Mouse (Mus musculus): ENCODE measurements around the gene Hist2h2ac. TPM values are rescaled to one million over a fixed set of nuclear protein-coding genes. Genes with fewer than 3 reads are reported as not detected.
A peak's percentile ranks its signal among the peaks of the same experiment; 100 is the strongest.

Hist2h2ac gene
- total and polyA plus RNA-seq, 3 experiments: 2.6 to 928 (median 45.7) TPM

- Histone ChIP-seq H3K9me3 (replicated peaks) (peaks cover 5% of the 10 kb centered on the region), H3K4me3 (ENCODE audit: low read depth, low read length) (peak overlapping the region; percentile 83; the same call in 1 of the 2 replicates), H3K27me3 (ENCODE audit: insufficient read depth, low read length) (peaks cover 10% of the 10 kb centered on the region), H3K4me1 (ENCODE audit: insufficient read depth, low read depth, low read length) (peaks cover 42% of the 10 kb centered on the region), H3K36me3 (replicated peaks) (peaks cover 13% of the 10 kb centered on the region)
- ATAC-seq (ENCODE audit: extremely low read depth, insufficient number of reproducible peaks, low FRiP score, poor library complexity, severe bottlenecking) (no peak), DNase-seq (ENCODE audit: low spot score) (peak; percentile 48)
- TF ChIP-seq GATA2 (IDR thresholded peaks at IDR 0.05; ENCODE audit: borderline replicate concordance, low read depth, low read length): no peak
- no peak for TF ChIP-seq GATA1 (IDR thresholded peaks at IDR 0.05; ENCODE audit: borderline replicate concordance, low read length)
- no peak for TF ChIP-seq CTCF (IDR thresholded peaks at IDR 0.05; ENCODE audit: low read depth, low read length)
- no peak for TF ChIP-seq POLR2AphosphoS5 (IDR thresholded peaks at IDR 0.05; ENCODE audit: insufficient replicate concordance, low read depth, low read length)
Observed at GRCm38 (mm10) chr3:96198181-96198580, 22.5 kb downstream of the Hist2h2ac start.

DNA sequence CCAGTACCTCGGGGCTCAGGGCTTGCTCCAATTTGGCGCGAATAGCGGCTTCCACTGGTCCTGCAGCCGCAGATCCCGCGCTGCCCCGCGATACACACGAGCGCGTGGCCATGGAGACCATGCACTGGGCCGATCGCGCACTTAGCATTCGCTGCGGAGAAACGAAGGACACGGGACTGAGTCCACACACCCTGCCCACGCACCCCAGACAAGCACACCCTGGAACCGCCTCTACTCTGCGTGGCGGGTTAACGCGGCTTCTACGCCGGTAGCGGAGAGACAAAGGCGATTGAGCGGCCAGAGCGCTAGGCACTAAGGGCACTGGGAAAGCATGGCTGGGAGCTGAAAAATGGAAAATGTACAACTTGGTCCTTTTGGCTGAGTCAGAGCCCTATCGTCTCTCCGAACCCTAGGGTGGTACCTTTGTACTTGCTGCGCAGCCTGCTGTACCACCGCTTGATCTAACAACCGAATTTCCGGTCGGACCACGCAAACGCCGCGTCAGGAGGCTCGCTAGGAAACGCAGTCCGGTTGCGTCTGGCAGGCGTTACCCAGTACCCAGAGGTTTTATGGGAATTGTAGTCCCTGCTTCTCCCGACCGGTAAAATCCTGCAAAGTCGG, 23.4 kb downstream of the Hist2h2ac start:
- ATAC-seq (ENCODE audit: extremely low read depth, insufficient number of reproducible peaks, low FRiP score, poor library complexity, severe bottlenecking): peak; percentile 89

GRCm38 (mm10) chr3:96196437-96197128, 24.1 kb downstream of the Hist2h2ac start:
- no peak for TF ChIP-seq TAL1 (conservative IDR thresholded peaks at IDR 0.05; ENCODE audit: low read depth, low read length)
- no peak for TF ChIP-seq POLR2AphosphoS5 (IDR thresholded peaks at IDR 0.05; ENCODE audit: insufficient replicate concordance, low read depth, low read length)
- no peak for TF ChIP-seq GATA2 (IDR thresholded peaks at IDR 0.05; ENCODE audit: borderline replicate concordance, low read depth, low read length)
- no peak for TF ChIP-seq CTCF (IDR thresholded peaks at IDR 0.05; ENCODE audit: low read depth, low read length)
- no peak for TF ChIP-seq GATA1 (IDR thresholded peaks at IDR 0.05; ENCODE audit: borderline replicate concordance, low read length)
- Histone ChIP-seq H3K9me3 (replicated peaks) (peaks cover 5% of the 10 kb centered on the region), H3K4me1 (ENCODE audit: insufficient read depth, low read depth, low read length) (peaks cover 45% of the 10 kb centered on the region), H3K4me3 (ENCODE audit: low read depth, low read length) (peak overlapping the region; percentile 83), H3K36me3 (replicated peaks) (peaks cover 13% of the 10 kb centered on the region), H3K27me3 (ENCODE audit: insufficient read depth, low read length) (peaks cover 21% of the 10 kb centered on the region)
- ATAC-seq (ENCODE audit: extremely low read depth, insufficient number of reproducible peaks, low FRiP score, poor library complexity, severe bottlenecking) (no peak), DNase-seq (ENCODE audit: low spot score) (no peak)

More for the DNA sequence above, 23.4 kb downstream of the Hist2h2ac start:
- H3K9me3 ChIP-seq (replicated peaks): peaks cover 5% of the 10 kb centered on the region
- H3K4me1 ChIP-seq (ENCODE audit: insufficient read depth, low read depth, low read length): peaks cover 45% of the 10 kb centered on the region
- no peak for TF ChIP-seq GATA1 (IDR thresholded peaks at IDR 0.05; ENCODE audit: borderline replicate concordance, low read length)
- TF ChIP-seq TAL1 (conservative IDR thresholded peaks at IDR 0.05; ENCODE audit: low read depth, low read length): no peak
- TF ChIP-seq POLR2AphosphoS5 (IDR thresholded peaks at IDR 0.05; ENCODE audit: insufficient replicate concordance, low read depth, low read length): no peak
- peaks cover 13% of the 10 kb centered on the region for H3K36me3 ChIP-seq (replicated peaks)
- peak overlapping the region; percentile 83 for H3K4me3 ChIP-seq (ENCODE audit: low read depth, low read length)
- H3K27me3 ChIP-seq (ENCODE audit: insufficient read depth, low read length): peaks cover 16% of the 10 kb centered on the region
- DNase-seq (ENCODE audit: low spot score): peak; percentile 78

DNA sequence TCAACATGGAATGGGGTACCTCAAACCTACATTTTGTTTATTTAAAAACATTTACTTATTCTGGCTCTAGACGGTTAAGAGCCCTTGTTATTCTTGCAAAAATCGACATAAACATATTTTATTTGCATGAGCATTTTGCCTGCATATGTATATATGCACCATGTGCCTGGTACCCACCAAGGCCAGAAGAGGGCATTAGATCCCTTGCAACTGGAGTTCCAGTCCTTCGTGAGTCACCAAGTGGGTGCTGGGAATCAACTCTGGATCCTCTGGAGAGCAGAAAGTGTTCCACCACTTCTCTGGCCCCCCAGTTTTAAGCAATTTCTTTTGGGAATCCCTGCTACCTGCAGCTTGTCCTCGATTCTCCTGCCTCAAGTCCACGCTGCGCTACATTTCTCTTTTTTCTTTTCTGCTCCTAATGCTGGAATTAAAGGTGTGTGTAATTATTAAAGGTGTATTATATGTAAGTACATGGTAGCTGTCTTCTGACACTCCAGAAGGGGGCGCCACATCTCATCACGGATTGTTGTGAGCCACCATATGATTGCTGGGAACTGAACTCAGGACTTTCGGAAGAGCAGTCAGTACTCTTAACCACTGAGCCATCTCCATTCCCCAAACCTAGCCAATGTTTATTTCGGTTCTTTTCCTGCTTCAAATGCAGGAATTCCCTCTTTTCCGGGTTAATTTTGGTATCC, 24.9 kb downstream of the Hist2h2ac start:
- Histone ChIP-seq H3K4me1 (ENCODE audit: insufficient read depth, low read depth, low read length) (peaks cover 45% of the 10 kb centered on the region), H3K36me3 (replicated peaks) (peaks cover 13% of the 10 kb centered on the region), H3K27me3 (ENCODE audit: insufficient read depth, low read length) (peaks cover 21% of the 10 kb centered on the region), H3K4me3 (ENCODE audit: low read depth, low read length) (no peak overlapping the region), H3K9me3 (replicated peaks) (peaks cover 5% of the 10 kb centered on the region)
- DNase-seq (ENCODE audit: low spot score) (no peak), ATAC-seq (ENCODE audit: extremely low read depth, insufficient number of reproducible peaks, low FRiP score, poor library complexity, severe bottlenecking) (no peak)
- TF ChIP-seq GATA1 (IDR thresholded peaks at IDR 0.05; ENCODE audit: borderline replicate concordance, low read length) (no peak), POLR2AphosphoS5 (IDR thresholded peaks at IDR 0.05; ENCODE audit: insufficient replicate concordance, low read depth, low read length) (no peak), CTCF (IDR thresholded peaks at IDR 0.05; ENCODE audit: low read depth, low read length) (no peak), GATA2 (IDR thresholded peaks at IDR 0.05; ENCODE audit: borderline replicate concordance, low read depth, low read length) (no peak), TAL1 (conservative IDR thresholded peaks at IDR 0.05; ENCODE audit: low read depth, low read length) (no peak)

DNA sequence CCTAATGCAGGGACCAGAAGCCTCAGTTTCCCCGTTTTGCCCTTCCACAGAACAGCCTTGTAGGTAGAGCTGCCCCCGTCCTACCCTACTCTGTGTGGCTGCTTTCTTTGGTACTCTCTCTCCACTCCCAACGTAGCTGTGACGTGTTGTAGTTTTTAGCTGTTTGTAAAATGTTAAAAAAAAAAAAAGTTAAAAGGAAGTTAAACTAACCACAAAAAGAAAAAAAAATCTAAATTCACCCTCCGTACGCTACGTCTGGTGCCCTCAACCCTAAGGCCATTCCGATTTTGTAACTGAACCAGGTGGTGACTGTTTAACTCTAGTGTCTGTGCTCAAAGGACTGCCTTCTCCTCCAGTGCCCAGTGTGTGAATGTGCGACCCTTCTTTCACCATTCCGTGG, 25.7 kb downstream of the Hist2h2ac start:
- H3K4me1 ChIP-seq (ENCODE audit: insufficient read depth, low read depth, low read length): peaks cover 49% of the 10 kb centered on the region
- TF ChIP-seq GATA1 (IDR thresholded peaks at IDR 0.05; ENCODE audit: borderline replicate concordance, low read length) (no peak), POLR2AphosphoS5 (IDR thresholded peaks at IDR 0.05; ENCODE audit: insufficient replicate concordance, low read depth, low read length) (no peak), CTCF (IDR thresholded peaks at IDR 0.05; ENCODE audit: low read depth, low read length) (no peak), GATA2 (IDR thresholded peaks at IDR 0.05; ENCODE audit: borderline replicate concordance, low read depth, low read length) (no peak), TAL1 (conservative IDR thresholded peaks at IDR 0.05; ENCODE audit: low read depth, low read length) (no peak)
- no peak for ATAC-seq (ENCODE audit: extremely low read depth, insufficient number of reproducible peaks, low FRiP score, poor library complexity, severe bottlenecking)
- no peak overlapping the region for H3K4me3 ChIP-seq (ENCODE audit: low read depth, low read length)
- H3K9me3 ChIP-seq (replicated peaks): peaks cover 5% of the 10 kb centered on the region
- no peak for DNase-seq (ENCODE audit: low spot score)
- peaks cover 13% of the 10 kb centered on the region for H3K36me3 ChIP-seq (replicated peaks)
- peaks cover 29% of the 10 kb centered on the region for H3K27me3 ChIP-seq (ENCODE audit: insufficient read depth, low read length)

DNA sequence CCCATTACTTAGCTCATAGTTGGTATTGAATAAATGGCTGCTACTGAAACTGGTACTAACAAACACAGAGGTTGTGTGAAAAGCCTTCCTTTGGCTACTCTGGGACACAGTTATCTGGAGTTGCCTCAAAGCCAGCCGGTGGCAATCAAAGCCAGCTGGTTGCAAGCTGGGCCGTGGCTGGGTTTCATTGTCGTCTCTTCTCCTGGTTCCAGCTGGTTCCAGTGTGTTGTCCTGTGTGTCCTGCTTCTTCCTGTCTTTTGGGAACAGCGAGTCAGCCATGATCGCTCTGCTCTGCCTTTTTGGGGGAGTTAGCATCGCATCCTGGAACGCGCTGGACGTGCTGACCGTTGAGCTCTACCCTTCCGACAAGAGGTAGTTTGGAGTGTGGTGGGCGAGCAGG, 27.7 kb downstream of the Hist2h2ac start:
- Histone ChIP-seq H3K36me3 (replicated peaks) (peaks cover 13% of the 10 kb centered on the region), H3K4me1 (ENCODE audit: insufficient read depth, low read depth, low read length) (peaks cover 31% of the 10 kb centered on the region), H3K9me3 (replicated peaks) (peaks cover 5% of the 10 kb centered on the region), H3K4me3 (ENCODE audit: low read depth, low read length) (no peak overlapping the region), H3K27me3 (ENCODE audit: insufficient read depth, low read length) (peaks cover 46% of the 10 kb centered on the region)
- no peak for DNase-seq (ENCODE audit: low spot score)
- TF ChIP-seq POLR2AphosphoS5 (IDR thresholded peaks at IDR 0.05; ENCODE audit: insufficient replicate concordance, low read depth, low read length): no peak
- no peak for ATAC-seq (ENCODE audit: extremely low read depth, insufficient number of reproducible peaks, low FRiP score, poor library complexity, severe bottlenecking)
